Mouse (Mus musculus) embryonic facial prominence, embryonic 14.5 days (tissue): Measurements from ENCODE around the gene Slc24a4. TPM values are rescaled to one million over a fixed set of nuclear protein-coding genes. Genes with fewer than 3 reads are reported as not detected.
A peak's percentile ranks its signal among the peaks of the same experiment; 100 is the strongest.

Source experiments
- ATAC-seq: fragments of 200-750 bp; cut with Nextera tagmentation; 2 replicates; pipeline ENCODE4 v1.8.0; 2017; ENCODE audit warnings: low read depth, moderate number of reproducible peaks, moderate TSS enrichment
- DNase-seq: peaks from one replicate; pipeline ENCODE4 v3.0.0-alpha.2; 2015; ENCODE audit warnings: low spot score
- H3K27ac ChIP-seq: fragments of 300-500 bp; sonication (generic); replicated peaks from 2 replicates; pipeline ENCODE4 v1.5.1; 2014; ENCODE audit warnings: low read depth, mild to moderate bottlenecking, low read length, moderate library complexity
- H3K27me3 ChIP-seq: fragments of 300-500 bp; sonication (generic); replicated peaks from 2 replicates; pipeline ENCODE4 v1.6.1; 2014; ENCODE audit warnings: low read length; ENCODE audit not compliant: control insufficient read depth, insufficient read depth
- H3K36me3 ChIP-seq: fragments of 300-500 bp; sonication (generic); 2 replicates; pipeline ENCODE4 v1.6.1; 2014; ENCODE audit warnings: low read length, mixed read lengths; ENCODE audit not compliant: control insufficient read depth, insufficient read depth
- H3K4me1 ChIP-seq: fragments of 300-500 bp; sonication (generic); 2 replicates; pipeline ENCODE4 v1.6.1; 2014; ENCODE audit warnings: antibody characterized with exemption, low read length; ENCODE audit not compliant: control insufficient read depth, insufficient read depth
- H3K4me2 ChIP-seq: fragments of 300-500 bp; sonication (generic); 2 replicates; pipeline ENCODE4 v1.6.1; 2014; ENCODE audit warnings: low read depth, mild to moderate bottlenecking, low read length, moderate library complexity, mixed read lengths
- H3K4me3 ChIP-seq: fragments of 300-500 bp; sonication (generic); 2 replicates; pipeline ENCODE4 v1.5.1; 2014; ENCODE audit warnings: low read depth, mild to moderate bottlenecking, low read length
- H3K9ac ChIP-seq: fragments of 300-500 bp; sonication (generic); 2 replicates; pipeline ENCODE4 v1.6.1; 2014; ENCODE audit warnings: low read depth, mild to moderate bottlenecking, low read length, moderate library complexity, mixed read lengths
- H3K9me3 ChIP-seq: fragments of 300-500 bp; sonication (generic); 2 replicates; pipeline ENCODE4 v1.6.1; 2016; ENCODE audit warnings: low read length; ENCODE audit not compliant: control insufficient read depth
- WGBS: fragments of 180-500 bp; shearing (Covaris S2); extraction: QIAGEN DNeasy Blood & Tissue Kit; methylation state at CpG from one replicate; pipeline ENCODE4 v1.1.7; 2014; 5-methylcytosine and 5-hydroxymethylcytosine counted together
- polyA plus RNA-seq: library from polyadenylated mRNA; unstranded; fragments of >200 nt; fragmentation: Nextera tagmentation; extraction: Ambion mirVana; gene quantifications from 2 replicates; pipeline ENCODE4 v1.2.1, GENCODE M21; 2014

Slc24a4 gene
- 0.65 and 0.79 TPM in 2 replicates for polyA plus RNA-seq

- H3K4me2 ChIP-seq = peak within 1 kb of the TSS; percentile 99
- H3K9ac ChIP-seq = peak within 1 kb of the TSS; percentile 61
- H3K36me3 ChIP-seq = no peaks in the 10 kb centered on the region
- ATAC-seq = peak; percentile 68
- DNase-seq = peak; percentile 19
- peak within 1 kb of the TSS; percentile 58 for H3K4me3 ChIP-seq
- peaks cover 9% of the 10 kb centered on the region for H3K4me1 ChIP-seq
- H3K9me3 ChIP-seq = no peaks in the 10 kb centered on the region
- H3K27me3 ChIP-seq = peaks cover 66% of the 10 kb centered on the region
- WGBS = 2% methylated on average over 25 of the region's 34 CpGs
- no peak within 1 kb of the TSS for H3K27ac ChIP-seq
Measured at GRCm38 (mm10) chr12:102128081-102128790, at the start of gene Slc24a4. Gene Slc24a4 (plus strand): TSS chr12:102128733.

GRCm38 (mm10) chr12:102082648-102083425 is 45.7 kb upstream of the Slc24a4 start:
- Histone ChIP-seq H3K4me3 (no peak overlapping the region), H3K36me3 (no peaks in the 10 kb centered on the region), H3K9ac (no peak overlapping the region), H3K27ac (no peak overlapping the region), H3K4me1 (no peaks in the 10 kb centered on the region), H3K27me3 (no peaks in the 10 kb centered on the region), H3K4me2 (no peak overlapping the region), H3K9me3 (no peaks in the 10 kb centered on the region)
- DNase-seq (no peak), ATAC-seq (no peak)
- 66% methylated on average over 13 of the region's 13 CpGs for WGBS

- H3K36me3 ChIP-seq = no peaks in the 10 kb centered on the region
- no peak overlapping the region for H3K9ac ChIP-seq
- H3K27me3 ChIP-seq = no peaks in the 10 kb centered on the region
- H3K4me3 ChIP-seq = no peak overlapping the region
- no peak for DNase-seq
- ATAC-seq = no peak
- no peak overlapping the region for H3K27ac ChIP-seq
- H3K4me1 ChIP-seq = no peaks in the 10 kb centered on the region
- H3K4me2 ChIP-seq = no peak overlapping the region
- no peaks in the 10 kb centered on the region for H3K9me3 ChIP-seq
- WGBS = 91% methylated on average over 1 of the region's 1 CpGs
Measured at GRCm38 (mm10) chr12:102090535-102090934, 38.0 kb upstream of the Slc24a4 start.

- ATAC-seq = no peak
- no peak for DNase-seq
- H3K36me3 ChIP-seq = no peaks in the 10 kb centered on the region
- no peak overlapping the region for H3K27ac ChIP-seq
- no peak overlapping the region for H3K4me2 ChIP-seq
- H3K9me3 ChIP-seq = no peaks in the 10 kb centered on the region
- H3K27me3 ChIP-seq = no peaks in the 10 kb centered on the region
- whole genome bisulfite sequencing = 82% methylated on average over 15 of the region's 15 CpGs
- no peak overlapping the region for H3K9ac ChIP-seq
- H3K4me3 ChIP-seq = no peak overlapping the region
- H3K4me1 ChIP-seq = no peaks in the 10 kb centered on the region
Measured at GRCm38 (mm10) chr12:102092342-102093094, 36.0 kb upstream of the Slc24a4 start.

- no peaks in the 10 kb centered on the region for H3K4me1 ChIP-seq
- no peak overlapping the region for H3K4me2 ChIP-seq
- no peaks in the 10 kb centered on the region for H3K27me3 ChIP-seq
- 15% methylated on average over 1 of the region's 1 CpGs for WGBS
- no peak overlapping the region for H3K9ac ChIP-seq
- no peaks in the 10 kb centered on the region for H3K36me3 ChIP-seq
- H3K4me3 ChIP-seq = no peak overlapping the region
- no peaks in the 10 kb centered on the region for H3K9me3 ChIP-seq
- DNase-seq (peak; percentile 51), ATAC-seq (0 out of 2 replicates have a peak, but pooled peaks have one; percentile 44)
- H3K27ac ChIP-seq = no peak overlapping the region
Measured at GRCm38 (mm10) chr12:102105990-102106389, 22.5 kb upstream of the Slc24a4 start.

- H3K4me3 ChIP-seq = no peak overlapping the region
- no peaks in the 10 kb centered on the region for H3K27me3 ChIP-seq
- H3K4me2 ChIP-seq = no peak overlapping the region
- no peaks in the 10 kb centered on the region for H3K36me3 ChIP-seq
- DNase-seq = no peak
- H3K27ac ChIP-seq = no peak overlapping the region
- ATAC-seq = no peak
- H3K4me1 ChIP-seq = no peaks in the 10 kb centered on the region
- H3K9me3 ChIP-seq = no peaks in the 10 kb centered on the region
- no peak overlapping the region for H3K9ac ChIP-seq
Measured at GRCm38 (mm10) chr12:102108851-102109250, 19.7 kb upstream of the Slc24a4 start.

- ATAC-seq = peak; percentile 84
- Histone ChIP-seq H3K27me3 (no peaks in the 10 kb centered on the region), H3K36me3 (no peaks in the 10 kb centered on the region), H3K9ac (no peak overlapping the region), H3K9me3 (no peaks in the 10 kb centered on the region), H3K4me1 (no peaks in the 10 kb centered on the region), H3K4me2 (no peak overlapping the region), H3K27ac (no peak overlapping the region), H3K4me3 (no peak overlapping the region)
- DNase-seq = peak; percentile 67
- 55% methylated on average over 4 of the region's 4 CpGs for WGBS
Measured at GRCm38 (mm10) chr12:102112491-102112890, 16.0 kb upstream of the Slc24a4 start.

- H3K4me3 ChIP-seq = no peak overlapping the region
- H3K9me3 ChIP-seq = no peaks in the 10 kb centered on the region
- DNase-seq (no peak), ATAC-seq (no peak)
- WGBS = 77% methylated on average over 7 of the region's 7 CpGs
- H3K36me3 ChIP-seq = no peaks in the 10 kb centered on the region
- H3K9ac ChIP-seq = no peak overlapping the region
- H3K4me1 ChIP-seq = no peaks in the 10 kb centered on the region
- H3K27me3 ChIP-seq = no peaks in the 10 kb centered on the region
- no peak overlapping the region for H3K4me2 ChIP-seq
- H3K27ac ChIP-seq = no peak overlapping the region
Measured at GRCm38 (mm10) chr12:102112901-102113300, 15.6 kb upstream of the Slc24a4 start.
